Mouse (Mus musculus) left cerebral cortex, adult 11 months (tissue): ENCODE results near the gene Sytl2.

Experiments
- DNase-seq: peaks from one replicate; pipeline ENCODE4 v3.0.0; 2022; ENCODE audit warnings: low spot score

The Sytl2 gene

DNA sequence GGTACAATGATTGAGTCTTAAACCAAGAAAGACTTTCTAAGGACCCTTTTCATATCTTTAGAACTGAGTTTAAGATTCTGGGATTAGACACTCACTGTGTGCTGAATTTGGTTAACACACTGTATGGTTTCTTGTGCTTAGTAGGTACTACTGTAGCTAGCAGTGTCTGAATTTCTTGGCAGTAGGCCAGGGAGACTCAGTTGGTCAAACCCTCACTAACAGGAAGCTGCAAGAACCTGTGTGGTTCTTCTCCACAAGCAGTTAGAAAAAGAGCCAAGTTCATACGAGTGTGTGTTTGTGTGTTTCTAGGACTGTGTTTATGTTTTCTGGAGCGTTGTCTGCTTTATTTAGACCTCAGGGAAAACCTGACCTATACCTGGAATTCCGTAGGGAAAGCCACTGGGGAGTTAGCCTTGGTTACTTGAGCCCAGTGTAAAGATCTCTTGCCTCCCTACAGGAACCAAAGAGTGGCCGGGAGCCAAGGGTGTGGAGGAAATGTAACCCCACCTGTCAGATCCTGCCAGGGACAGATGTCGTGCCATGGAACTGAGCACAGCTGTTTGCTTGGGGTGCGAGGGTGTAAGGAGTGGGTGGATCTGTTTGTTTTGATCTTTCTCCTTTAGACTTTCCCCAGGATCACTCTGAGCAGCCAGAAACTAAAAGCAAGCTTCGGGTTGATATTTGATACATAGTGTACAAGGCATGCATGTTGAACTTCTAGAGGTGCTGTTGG, 10.3 kb downstream of the Sytl2 start:
- DNase-seq, result no peak

DNA sequence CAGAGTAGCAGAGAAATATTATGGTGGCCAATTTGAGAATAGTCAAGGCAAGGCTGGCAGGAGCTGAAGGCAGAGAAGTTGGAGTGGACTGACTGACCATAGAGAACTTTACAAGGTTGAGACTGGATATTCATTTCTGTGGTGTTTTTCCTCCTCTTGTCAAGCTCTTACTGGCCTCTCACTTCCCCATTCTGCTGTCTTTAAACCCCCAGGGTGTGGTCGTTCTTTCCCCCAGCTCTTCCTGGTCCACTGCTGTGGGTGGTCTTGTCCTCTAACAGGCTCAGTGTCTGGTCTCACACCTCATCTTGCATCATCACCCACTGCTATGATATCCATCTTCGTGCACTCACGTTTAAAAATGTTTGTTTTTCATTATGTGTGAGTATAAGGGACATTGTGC, 11.4 kb downstream of the Sytl2 start:
- no peak for DNase-seq

DNA sequence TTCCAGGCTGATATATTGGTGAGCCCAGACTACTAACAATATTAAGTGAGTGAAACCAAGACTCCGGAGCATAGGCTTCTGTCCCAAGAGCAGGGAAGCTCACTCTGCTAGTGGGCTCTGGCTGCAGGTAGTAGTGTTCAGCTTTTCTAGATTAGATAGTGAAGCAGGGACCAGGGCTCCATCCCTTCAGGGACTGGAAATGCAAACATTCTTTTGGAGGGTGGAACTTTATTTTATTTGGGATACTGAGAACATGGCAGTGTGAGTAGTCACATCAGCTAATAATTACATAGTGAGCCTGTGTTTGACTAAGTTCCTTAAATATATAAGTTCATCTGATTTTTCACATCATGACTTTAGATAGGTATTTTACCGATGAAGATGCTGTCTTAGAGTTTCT, 14.8 kb downstream of the Sytl2 start:
- no peak for DNase-seq

DNA sequence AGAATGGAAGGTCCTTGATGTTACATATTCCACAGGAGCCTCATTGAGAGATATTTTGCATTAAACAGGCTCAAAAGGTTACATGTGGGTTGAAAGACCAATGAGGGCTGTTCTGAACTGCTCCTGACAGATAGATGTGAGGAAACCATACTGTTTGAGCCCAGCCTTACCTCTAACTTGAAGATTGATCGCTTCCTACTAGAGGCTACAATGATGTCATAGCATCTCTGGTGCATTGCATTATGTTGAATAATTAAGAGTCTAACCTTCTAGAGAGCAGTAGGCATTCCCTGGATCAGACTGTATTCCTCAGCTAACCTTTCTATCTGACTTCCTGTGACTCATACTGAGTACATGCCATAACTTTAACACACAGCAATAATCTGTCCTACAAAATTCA, 17.4 kb downstream of the Sytl2 start:
- DNase-seq, result no peak

DNA sequence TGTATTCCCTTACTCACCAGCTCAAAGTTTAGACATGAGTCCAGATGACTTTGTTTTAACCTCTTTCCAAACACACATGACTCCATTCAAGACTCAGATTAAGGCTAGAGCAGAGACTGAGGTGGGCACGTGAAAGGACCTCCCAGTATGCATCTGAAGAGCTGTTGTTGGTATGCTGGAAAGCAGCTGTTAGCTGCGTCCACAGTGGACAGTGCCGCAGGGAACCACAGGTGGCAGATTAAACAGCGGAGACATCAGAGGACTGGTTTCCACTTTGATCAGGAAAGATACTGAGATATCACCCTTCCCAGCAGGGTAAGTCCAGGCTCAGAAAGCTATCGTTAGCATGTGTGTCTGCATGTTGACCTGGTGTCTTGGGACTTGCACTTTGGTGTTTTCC, 18.1 kb downstream of the Sytl2 start:
- no peak for DNase-seq

DNA sequence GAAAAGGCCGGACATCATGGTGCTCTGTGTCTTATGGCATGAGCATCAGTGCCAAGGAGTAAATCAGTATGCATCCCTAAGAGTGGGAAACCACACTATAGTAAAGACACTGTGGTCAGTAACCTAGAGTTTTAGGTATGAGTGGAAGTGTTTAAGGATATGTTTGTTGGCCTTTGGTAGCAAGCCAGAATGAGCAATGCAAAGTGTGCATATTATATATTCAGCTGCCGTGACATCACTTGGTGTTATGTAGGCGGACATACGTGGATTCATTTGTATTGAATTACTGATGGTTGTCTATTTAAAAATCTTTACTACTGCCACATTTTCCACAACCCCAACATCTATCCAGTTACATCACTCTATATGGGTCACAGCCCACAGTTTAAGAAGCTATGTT, 23.1 kb downstream of the Sytl2 start:
- no peak for DNase-seq

DNA sequence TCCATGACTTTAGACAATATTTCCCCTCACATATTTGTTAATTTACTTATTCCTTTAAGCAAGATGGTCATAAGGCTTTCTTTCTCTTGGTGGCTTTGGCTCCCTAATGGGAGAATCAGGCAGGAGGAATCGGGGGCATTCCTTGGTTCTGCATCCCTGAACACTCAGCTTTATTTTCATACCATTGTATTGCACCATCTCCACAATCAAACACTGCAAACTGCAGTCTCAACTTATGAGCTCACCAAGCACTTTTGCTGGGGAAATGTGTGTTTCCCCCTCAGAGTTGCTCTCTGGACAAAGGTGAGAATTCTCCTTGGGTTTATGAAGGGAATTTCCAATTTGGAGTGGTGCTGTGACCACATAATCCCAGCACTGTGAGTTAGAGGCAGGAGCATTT, 28.1 kb downstream of the Sytl2 start:
- no peak for DNase-seq

DNA sequence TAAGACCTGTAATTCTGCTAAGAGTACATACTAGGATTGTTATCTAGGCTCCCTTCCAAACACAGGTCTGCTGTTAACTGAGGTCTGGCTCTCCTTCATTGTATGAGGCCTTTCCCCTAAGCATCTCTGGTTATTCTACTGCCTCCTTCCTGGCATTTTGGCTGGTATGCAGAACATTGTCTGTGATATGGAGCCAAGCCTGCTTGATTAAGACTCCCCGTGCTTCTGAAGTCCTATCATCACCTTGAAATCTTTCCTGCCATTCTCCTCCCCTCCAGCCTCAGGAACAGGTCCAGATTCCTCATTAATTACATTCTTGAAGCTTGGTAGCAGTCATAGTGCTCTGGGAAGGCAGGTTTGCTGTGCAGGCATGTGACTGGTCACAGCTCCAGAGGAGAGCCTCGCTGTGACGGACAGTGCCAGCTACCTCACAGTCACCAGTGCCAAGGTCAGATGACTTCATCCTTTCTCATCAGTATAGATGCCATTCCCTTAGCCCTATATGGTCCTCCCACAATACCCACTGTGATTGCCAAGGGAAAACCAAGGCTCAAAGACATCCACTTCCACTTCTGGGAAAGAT, 30.5 kb downstream of the Sytl2 start:
- DNase-seq, result no peak

DNA sequence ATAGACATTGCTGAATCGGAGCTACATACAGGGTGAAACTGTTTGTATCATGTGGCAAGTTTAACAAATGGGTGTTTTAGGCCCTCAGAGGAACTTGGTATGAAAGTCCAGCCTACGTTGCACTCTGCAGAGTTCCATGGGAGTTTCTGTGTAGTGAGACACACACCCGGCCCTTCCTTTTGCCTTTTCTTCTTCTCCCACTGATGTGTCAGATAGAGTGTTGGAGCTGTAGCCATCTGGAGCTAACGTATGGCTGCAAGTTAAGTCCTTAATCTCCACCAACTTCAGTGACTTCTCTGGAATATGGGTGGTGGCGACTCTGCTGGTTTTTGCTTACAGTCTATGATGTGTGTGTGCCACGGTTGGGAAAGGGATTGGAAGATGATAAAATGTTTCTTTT, 32.3 kb downstream of the Sytl2 start:
- DNase-seq, result no peak

DNA sequence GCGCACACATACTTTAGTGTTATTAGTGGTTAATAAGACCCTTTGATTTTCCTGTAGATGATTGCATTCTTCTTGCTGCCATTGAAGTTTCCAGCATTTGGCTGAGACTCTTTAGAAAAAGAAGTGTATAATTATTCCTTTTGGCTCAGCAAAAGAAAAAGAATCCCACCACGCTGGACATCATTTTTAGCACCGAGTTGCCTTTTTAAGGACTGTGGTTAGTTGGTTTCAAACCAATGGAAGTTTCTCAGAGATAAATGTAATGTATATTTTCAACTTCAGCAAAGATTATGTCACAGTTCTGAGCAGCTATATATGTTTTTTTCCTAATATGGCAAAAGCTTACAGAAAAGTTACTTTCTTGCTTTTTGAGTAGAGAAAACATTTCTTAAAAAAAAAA, 32.8 kb downstream of the Sytl2 start:
- no peak for DNase-seq

DNA sequence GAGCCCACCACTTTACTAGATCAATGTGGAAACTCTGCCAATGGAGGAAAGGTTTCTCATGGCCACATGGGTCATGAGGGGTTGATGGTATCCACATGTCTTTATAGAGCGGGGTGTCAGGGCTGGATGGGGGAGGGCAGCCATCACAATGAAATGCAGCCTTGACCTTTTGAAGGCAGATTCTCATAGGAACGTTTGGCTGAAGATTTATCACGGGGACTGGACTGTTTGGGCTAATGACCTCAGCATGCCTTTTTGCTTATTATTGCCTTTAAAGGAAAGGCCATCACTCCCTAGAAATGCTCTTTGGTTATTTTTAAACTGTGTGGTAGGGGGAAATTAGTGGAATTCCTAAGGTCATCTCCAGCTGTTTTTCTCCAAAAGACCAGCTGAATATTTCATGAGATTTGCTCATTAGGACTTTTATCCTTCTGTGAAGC, 33.7 kb downstream of the Sytl2 start:
- DNase-seq, result no peak

DNA sequence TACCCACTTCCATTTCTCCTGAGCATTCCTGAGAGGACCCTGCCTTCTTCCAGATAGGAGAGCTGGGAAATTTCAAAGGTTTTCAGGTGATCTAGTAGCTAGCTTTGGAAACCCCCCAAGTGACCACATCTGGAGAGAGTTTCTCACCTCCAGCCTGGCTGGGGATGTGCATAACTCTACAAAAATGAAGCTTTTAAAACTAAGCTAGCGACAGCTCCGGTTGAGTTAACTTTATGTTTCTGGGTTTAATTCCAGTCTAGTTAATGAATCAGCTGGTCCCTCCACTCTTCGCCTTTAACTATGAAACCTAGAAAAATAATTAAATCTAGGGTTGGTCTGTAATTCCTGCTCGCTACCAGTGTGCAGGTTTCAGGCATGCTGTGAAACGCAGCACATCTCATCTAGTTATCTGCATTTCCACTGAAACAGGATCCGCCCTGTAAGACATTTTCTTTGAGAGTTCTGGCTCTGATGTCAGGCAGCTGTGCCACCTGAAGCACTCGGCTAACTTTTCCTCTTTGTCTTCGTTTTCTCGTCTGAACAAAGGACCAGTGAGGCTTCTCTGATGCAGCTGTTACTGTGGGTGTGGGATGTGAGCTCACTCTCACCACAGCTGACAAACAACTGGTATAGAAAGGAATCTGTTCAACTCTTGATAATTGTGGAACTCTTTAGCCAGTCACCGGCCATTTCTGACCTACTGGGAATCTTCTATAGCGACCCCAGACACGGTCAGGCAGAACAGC, 39.3 kb downstream of the Sytl2 start:
- DNase-seq, result peak; percentile 17

DNA sequence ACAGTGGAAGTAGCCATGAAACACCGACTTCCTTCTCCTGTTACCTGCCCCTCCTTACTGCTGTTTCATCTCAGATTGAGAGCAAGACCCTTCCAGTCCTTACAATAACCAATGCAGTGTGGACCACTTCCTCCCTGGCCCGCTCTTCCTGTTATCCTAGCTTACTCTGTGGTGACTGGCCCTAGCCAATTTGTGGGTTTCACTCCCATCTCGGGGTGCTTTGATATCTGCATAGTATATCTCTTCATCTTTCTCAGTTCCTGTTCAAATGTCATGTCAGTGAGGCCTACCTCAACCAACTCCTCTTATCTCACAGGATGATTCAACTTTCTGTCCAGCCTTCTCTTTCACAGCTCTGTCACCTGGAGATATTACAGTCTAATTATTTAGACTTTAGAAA, 42.9 kb downstream of the Sytl2 start:
- no peak for DNase-seq

DNA sequence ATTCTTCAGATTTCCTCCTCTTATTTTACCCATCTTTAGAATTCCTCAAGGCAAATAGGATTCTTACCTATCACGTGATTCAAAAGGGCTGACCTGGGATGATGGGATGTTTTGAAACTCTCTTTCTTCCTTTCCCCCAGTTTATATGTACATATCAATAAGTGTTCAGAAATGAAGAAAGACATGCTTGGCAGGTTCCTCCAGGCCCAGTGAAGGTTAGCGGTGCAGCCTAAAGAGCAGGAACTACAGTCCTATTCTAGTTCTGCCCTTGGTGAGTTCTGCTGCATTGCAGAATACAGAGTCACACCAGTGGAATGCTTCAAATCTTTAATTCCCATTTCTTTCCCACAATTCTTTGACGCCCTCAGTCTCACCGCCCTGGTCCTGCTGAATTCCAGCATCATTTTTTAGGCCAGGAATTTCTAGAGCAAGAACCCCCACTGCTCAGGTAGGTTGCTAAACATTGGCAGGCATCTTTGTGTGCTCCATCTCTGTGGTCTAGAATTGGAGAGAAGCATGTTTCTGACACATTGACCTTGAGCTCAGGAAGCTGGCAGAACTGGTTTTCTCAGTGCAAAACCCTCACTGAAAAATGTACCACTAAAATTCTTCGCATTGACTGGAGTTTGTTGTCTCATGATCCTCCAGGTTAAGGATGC, 45.9 kb downstream of the Sytl2 start:
- no peak for DNase-seq

DNA sequence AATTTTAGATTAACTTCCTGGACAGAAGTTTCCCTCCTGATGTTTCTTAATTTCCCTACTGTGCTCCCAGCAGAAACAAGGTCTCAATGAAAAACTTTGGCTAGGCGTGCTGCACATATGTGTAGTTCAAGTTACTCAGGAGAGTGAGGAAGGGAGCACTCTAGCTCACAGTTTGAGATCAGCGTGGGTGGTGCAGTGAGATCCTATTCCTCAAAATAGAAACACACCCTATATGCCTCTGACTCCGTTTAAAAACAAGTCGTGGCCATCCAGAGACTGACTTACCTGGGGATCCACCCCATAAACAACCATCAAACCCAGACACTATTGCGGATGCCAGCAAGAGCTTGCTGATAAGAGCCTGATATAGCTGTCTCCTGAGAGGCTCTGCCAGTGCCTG, 47.0 kb downstream of the Sytl2 start:
- DNase-seq, result peak; percentile 47

DNA sequence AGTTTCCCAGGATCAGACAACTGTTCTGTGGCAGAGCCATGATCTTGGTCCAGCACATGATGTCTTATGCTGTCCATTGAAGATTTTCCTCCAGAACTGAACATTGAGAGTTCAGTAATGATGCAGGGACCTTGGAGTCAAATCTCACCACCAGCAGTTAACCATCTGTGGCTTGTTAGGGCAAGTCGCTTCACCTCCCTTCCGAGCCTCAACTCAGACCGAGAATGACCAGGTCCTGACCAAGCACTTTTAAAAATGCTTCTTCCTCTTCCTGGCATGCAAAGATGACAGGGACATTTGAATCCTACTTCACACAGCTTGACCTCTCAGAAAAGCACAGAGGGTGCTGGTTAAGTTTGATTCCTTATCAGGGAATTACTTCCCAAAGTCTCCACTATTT, 50.1 kb downstream of the Sytl2 start:
- DNase-seq, result no peak

DNA sequence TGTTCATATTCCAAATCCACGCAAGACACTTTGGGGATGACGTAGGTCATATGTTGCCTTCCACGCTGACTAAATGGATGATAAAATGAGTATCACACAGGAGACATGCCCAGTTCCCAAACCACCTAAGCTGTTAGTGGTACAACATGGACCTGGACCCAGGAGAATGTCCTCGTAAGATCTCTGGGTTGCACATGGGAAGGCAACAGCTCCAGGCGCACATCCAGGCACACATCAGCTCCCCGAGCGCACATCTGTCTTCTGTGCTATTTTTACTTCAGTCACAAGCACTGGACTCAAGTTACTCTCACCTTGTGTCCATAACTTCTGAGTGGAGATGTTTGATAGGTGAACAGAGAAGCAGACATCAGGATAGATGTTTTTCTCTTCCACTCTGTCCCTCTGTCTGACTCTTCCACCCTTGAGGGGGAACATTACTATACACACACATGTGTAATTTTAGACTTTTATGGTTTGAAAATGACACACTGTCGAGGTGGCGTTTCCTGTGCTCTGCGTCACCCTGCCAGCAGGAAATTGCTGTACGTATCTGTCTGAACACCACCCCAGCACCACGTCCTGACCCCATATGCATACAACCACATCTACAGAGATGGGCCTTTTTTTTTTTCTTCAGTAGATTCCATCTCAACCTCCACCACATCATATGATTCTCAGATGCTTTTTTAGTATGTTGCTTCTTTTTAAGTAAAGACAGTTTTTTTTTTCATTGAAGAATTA, 51.6 kb downstream of the Sytl2 start:
- DNase-seq, result no peak

DNA sequence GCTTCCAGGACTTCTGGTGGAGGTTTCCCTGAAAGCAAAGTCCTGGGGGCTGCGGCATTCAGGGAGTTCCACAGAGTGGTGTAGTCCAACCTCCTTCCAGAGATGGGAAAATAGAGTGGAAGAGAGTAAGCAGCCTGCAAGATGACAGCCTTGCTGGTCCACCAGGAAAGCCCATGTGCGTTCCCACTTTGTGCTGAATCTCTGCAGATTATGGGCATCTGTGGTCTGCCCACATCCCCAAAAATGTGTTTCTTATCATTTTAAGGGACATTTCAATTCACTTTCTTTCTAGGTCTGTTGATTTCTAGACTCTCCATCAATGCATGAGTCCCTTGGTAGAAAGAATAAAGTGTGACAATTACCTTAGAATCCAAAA, 52.2 kb downstream of the Sytl2 start:
- DNase-seq, result no peak

DNA sequence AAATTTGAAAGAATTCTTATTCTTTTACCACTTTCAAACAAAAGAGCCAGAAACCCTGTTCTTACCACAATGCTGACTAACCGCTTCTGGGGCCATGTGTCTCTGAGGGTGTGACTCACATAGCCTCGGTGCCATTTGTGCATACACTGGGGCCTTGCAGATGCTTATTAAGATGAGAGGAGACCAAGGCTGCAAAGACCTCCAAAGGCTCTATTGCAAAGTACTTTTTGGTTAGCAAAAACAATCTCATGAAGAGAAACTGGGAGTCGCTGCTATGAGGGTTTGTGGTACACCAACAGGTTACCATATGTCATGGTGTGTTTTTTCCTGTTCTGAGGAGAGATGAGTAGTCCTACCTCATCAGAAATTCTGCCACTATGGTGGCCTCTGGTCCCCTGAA, 53.4 kb downstream of the Sytl2 start:
- DNase-seq, result no peak

DNA sequence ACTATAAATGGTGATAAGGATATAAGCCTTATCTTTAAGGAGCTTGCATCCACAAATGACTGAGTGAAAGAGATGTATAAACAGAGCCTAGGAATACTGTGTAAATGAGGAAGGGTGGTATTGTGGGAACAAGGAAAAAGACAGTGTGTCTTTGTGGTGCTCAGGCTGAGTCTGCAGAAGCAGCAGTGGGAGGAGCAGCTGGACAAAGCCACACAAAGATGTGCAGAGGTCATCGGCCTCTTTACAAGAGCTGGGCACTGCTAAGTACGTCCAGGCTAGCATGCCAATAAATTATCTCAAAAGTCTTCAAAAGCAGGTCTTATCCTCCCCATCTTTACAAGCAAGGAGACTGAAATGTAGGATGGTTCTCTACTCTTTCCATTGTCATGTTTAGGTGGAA, 53.9 kb downstream of the Sytl2 start:
- DNase-seq, result no peak

DNA sequence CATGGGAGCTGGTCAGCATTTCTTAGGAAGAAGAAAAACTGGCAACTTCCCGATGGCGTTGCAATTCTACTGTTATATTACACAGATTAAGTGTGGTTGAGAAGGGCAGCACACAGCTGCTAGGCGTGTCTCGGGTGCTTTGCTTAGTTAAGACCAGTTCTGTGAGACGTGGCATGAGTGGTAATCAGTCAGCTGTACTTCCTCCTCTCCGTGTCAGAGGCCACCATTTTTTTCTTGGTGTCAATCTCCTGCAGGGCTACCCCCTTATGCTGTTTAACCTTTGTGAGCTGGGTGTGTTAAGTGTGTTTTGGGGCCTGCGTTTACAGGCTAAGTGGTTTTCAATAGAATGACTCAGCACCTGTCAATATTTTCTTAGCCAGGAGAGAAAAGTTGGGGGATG, 60.7 kb downstream of the Sytl2 start:
- no peak for DNase-seq
